Mouse (Mus musculus): Measurements from ENCODE around the gene Fbxw11. TPM values are rescaled to one million over a fixed set of nuclear protein-coding genes. Genes with fewer than 3 reads are reported as not detected.
"Not testable (repeated sequence)": the region's sequence is repeated elsewhere in the genome, so short reads cannot be mapped to it uniquely, and the experiment has no call there.

The Fbxw11 gene
- polyA plus RNA-seq, 1 experiment from 2014 or later: 118 TPM

GRCm38 (mm10) chr11:32615561-32615960 lies 27.0 kb upstream of the Fbxw11 start:
- Histone ChIP-seq H3K4me2 (no peak overlapping the region), H3K27ac (no peak overlapping the region), H3K9ac (no peak overlapping the region), H3K4me3 (no peak overlapping the region), H3K36me3 (peaks cover 29% of the 10 kb centered on the region), H3K4me1 (replicated peaks) (peaks cover 19% of the 10 kb centered on the region), H3K27me3 (no peaks in the 10 kb centered on the region), H3K9me3 (no peaks in the 10 kb centered on the region)
- 22% methylated on average over 11 of the region's 11 CpGs for WGBS
- ATAC-seq (ENCODE audit: low FRiP score): no peak

GRCm38 (mm10) chr11:32616091-32616490 lies 26.4 kb upstream of the Fbxw11 start:
- H3K4me1 ChIP-seq (replicated peaks): peaks cover 19% of the 10 kb centered on the region
- H3K27ac ChIP-seq: no peak overlapping the region
- no peaks in the 10 kb centered on the region for H3K27me3 ChIP-seq
- H3K9me3 ChIP-seq: no peaks in the 10 kb centered on the region
- ATAC-seq (ENCODE audit: low FRiP score): no peak
- WGBS: 73% methylated on average over 6 of the region's 6 CpGs
- H3K9ac ChIP-seq: no peak overlapping the region
- no peak overlapping the region for H3K4me3 ChIP-seq
- peaks cover 29% of the 10 kb centered on the region for H3K36me3 ChIP-seq
- no peak overlapping the region for H3K4me2 ChIP-seq

GRCm38 (mm10) chr11:32618036-32618435 lies 24.5 kb upstream of the Fbxw11 start:
- no peak for ATAC-seq (ENCODE audit: low FRiP score)

GRCm38 (mm10) chr11:32618641-32619040 lies 23.9 kb upstream of the Fbxw11 start:
- H3K27me3 ChIP-seq: not testable (repeated sequence)
- WGBS: 87% methylated on average over 5 of the region's 5 CpGs

More at GRCm38 (mm10) chr11:32618036-32618435, 24.5 kb upstream of the Fbxw11 start:
- no peaks in the 10 kb centered on the region for H3K9me3 ChIP-seq
- no peak overlapping the region for H3K4me2 ChIP-seq
- WGBS: 79% methylated on average over 1 of the region's 1 CpGs
- no peaks in the 10 kb centered on the region for H3K27me3 ChIP-seq
- no peak overlapping the region for H3K9ac ChIP-seq
- peaks cover 26% of the 10 kb centered on the region for H3K4me1 ChIP-seq (replicated peaks)
- H3K27ac ChIP-seq: no peak overlapping the region
- H3K4me3 ChIP-seq: no peak overlapping the region
- H3K36me3 ChIP-seq: peaks cover 18% of the 10 kb centered on the region

GRCm38 (mm10) chr11:32619257-32619816 lies 23.2 kb upstream of the Fbxw11 start:
- ATAC-seq (ENCODE audit: low FRiP score): no peak
- no peak overlapping the region for H3K9ac ChIP-seq

More at GRCm38 (mm10) chr11:32618641-32619040, 23.9 kb upstream of the Fbxw11 start:
- H3K4me1 ChIP-seq (replicated peaks): peaks cover 32% of the 10 kb centered on the region
- not testable (repeated sequence) for H3K4me2 ChIP-seq; ATAC-seq (ENCODE audit: low FRiP score); H3K9me3 ChIP-seq; H3K9ac ChIP-seq; H3K4me3 ChIP-seq
- peak overlapping the region; percentile 64; the same call in 1 of the 2 replicates for H3K27ac ChIP-seq
- H3K36me3 ChIP-seq: peaks cover 12% of the 10 kb centered on the region

GRCm38 (mm10) chr11:32619866-32620456 lies 22.6 kb upstream of the Fbxw11 start:
- Histone ChIP-seq H3K9ac (no peak overlapping the region), H3K4me1 (replicated peaks) (peaks cover 35% of the 10 kb centered on the region), H3K4me3 (no peak overlapping the region), H3K27ac (no peak overlapping the region), H3K4me2 (no peak overlapping the region), H3K36me3 (peaks cover 5% of the 10 kb centered on the region), H3K9me3 (no peaks in the 10 kb centered on the region), H3K27me3 (no peaks in the 10 kb centered on the region)
- WGBS: 58% methylated on average over 6 of the region's 6 CpGs
- ATAC-seq (ENCODE audit: low FRiP score): no peak

More at GRCm38 (mm10) chr11:32619257-32619816, 23.2 kb upstream of the Fbxw11 start:
- Histone ChIP-seq H3K27me3 (no peaks in the 10 kb centered on the region), H3K9me3 (no peaks in the 10 kb centered on the region), H3K36me3 (peaks cover 10% of the 10 kb centered on the region), H3K4me1 (replicated peaks) (peaks cover 35% of the 10 kb centered on the region), H3K4me2 (no peak overlapping the region), H3K27ac (peak overlapping the region; percentile 64), H3K4me3 (no peak overlapping the region)
- WGBS: 49% methylated on average over 8 of the region's 8 CpGs

- Histone ChIP-seq H3K9me3 (no peaks in the 10 kb centered on the region), H3K4me1 (replicated peaks) (peaks cover 35% of the 10 kb centered on the region), H3K4me3 (no peak overlapping the region), H3K27ac (no peak overlapping the region), H3K36me3 (peaks cover 5% of the 10 kb centered on the region; the same call in 1 of the 2 replicates), H3K4me2 (no peak overlapping the region), H3K27me3 (no peaks in the 10 kb centered on the region), H3K9ac (0 out of 2 replicates have a peak overlapping the region, but pooled peaks have one; percentile 2)
- WGBS: 73% methylated on average over 12 of the region's 12 CpGs
- no peak for ATAC-seq (ENCODE audit: low FRiP score)
Measured at GRCm38 (mm10) chr11:32621831-32622478, 20.6 kb upstream of the Fbxw11 start.

GRCm38 (mm10) chr11:32622479-32623190 lies 19.9 kb upstream of the Fbxw11 start:
- Histone ChIP-seq H3K9me3 (no peaks in the 10 kb centered on the region), H3K4me2 (no peak overlapping the region), H3K27ac (no peak overlapping the region), H3K9ac (0 out of 2 replicates have a peak overlapping the region, but pooled peaks have one; percentile 2), H3K36me3 (peaks cover 5% of the 10 kb centered on the region; the same call in 1 of the 2 replicates), H3K4me1 (replicated peaks) (peaks cover 35% of the 10 kb centered on the region), H3K4me3 (no peak overlapping the region), H3K27me3 (no peaks in the 10 kb centered on the region)
- WGBS: 80% methylated on average over 13 of the region's 13 CpGs
- ATAC-seq (ENCODE audit: low FRiP score): no peak

GRCm38 (mm10) chr11:32623236-32623635 lies 19.3 kb upstream of the Fbxw11 start:
- H3K4me3 ChIP-seq: no peak overlapping the region
- no peaks in the 10 kb centered on the region for H3K9me3 ChIP-seq
- no peaks in the 10 kb centered on the region for H3K27me3 ChIP-seq
- no peak; the same call in 1 of the 2 replicates for ATAC-seq (ENCODE audit: low FRiP score)
- H3K9ac ChIP-seq: no peak overlapping the region
- H3K4me1 ChIP-seq (replicated peaks): peaks cover 35% of the 10 kb centered on the region
- no peak overlapping the region for H3K27ac ChIP-seq
- 64% methylated on average over 5 of the region's 5 CpGs for WGBS
- peaks cover 1% of the 10 kb centered on the region; the same call in 1 of the 2 replicates for H3K36me3 ChIP-seq
- H3K4me2 ChIP-seq: no peak overlapping the region

- no peaks in the 10 kb centered on the region for H3K27me3 ChIP-seq
- ATAC-seq (ENCODE audit: low FRiP score): no peak
- no peak overlapping the region for H3K27ac ChIP-seq
- no peak overlapping the region for H3K4me2 ChIP-seq
- H3K36me3 ChIP-seq: no peaks in the 10 kb centered on the region
- H3K9ac ChIP-seq: no peak overlapping the region
- peaks cover 34% of the 10 kb centered on the region for H3K4me1 ChIP-seq (replicated peaks)
- no peak overlapping the region for H3K4me3 ChIP-seq
- H3K9me3 ChIP-seq: no peaks in the 10 kb centered on the region
- 68% methylated on average over 6 of the region's 6 CpGs for WGBS
Measured at GRCm38 (mm10) chr11:32623912-32624311, 18.6 kb upstream of the Fbxw11 start.

- H3K9ac ChIP-seq: no peak overlapping the region
- no peak overlapping the region for H3K4me3 ChIP-seq
- H3K27me3 ChIP-seq: no peaks in the 10 kb centered on the region
- ATAC-seq (ENCODE audit: low FRiP score): no peak
- no peak overlapping the region for H3K27ac ChIP-seq
- no peaks in the 10 kb centered on the region for H3K36me3 ChIP-seq
- no peak overlapping the region for H3K4me2 ChIP-seq
- H3K9me3 ChIP-seq: no peaks in the 10 kb centered on the region
- peaks cover 19% of the 10 kb centered on the region for H3K4me1 ChIP-seq (replicated peaks)
- 71% methylated on average over 1 of the region's 1 CpGs for WGBS
Measured at GRCm38 (mm10) chr11:32625677-32626076, 16.8 kb upstream of the Fbxw11 start.

- ATAC-seq (ENCODE audit: low FRiP score): no peak
- WGBS: 89% methylated on average over 6 of the region's 6 CpGs
- Histone ChIP-seq H3K4me2 (no peak overlapping the region), H3K4me1 (replicated peaks) (peaks cover 19% of the 10 kb centered on the region), H3K27ac (no peak overlapping the region), H3K27me3 (no peaks in the 10 kb centered on the region), H3K9ac (no peak overlapping the region), H3K36me3 (no peaks in the 10 kb centered on the region), H3K9me3 (no peaks in the 10 kb centered on the region), H3K4me3 (no peak overlapping the region)
Measured at GRCm38 (mm10) chr11:32626079-32626478, 16.4 kb upstream of the Fbxw11 start.

Measured in hindbrain, embryonic 13.5 days (tissue).